Mouse (Mus musculus): ENCODE measurements at regions not wholly inside any gene's neighbourhood (a gene's known extent, or its start where the extent isn't known, plus 50 kb on each side); places are given as distances from the start of the nearest gene placed in this dataset.

GRCm38 (mm10) chr12:15964073-15964472 is 147.4 kb upstream of the Trib2 start:
- ATAC-seq = no peak

GRCm38 (mm10) chr12:15961834-15962233 is 145.1 kb upstream of the Trib2 start:
- ATAC-seq = no peak

- no peak for ATAC-seq
Observed at GRCm38 (mm10) chr12:15937443-15938237, 120.9 kb upstream of the Trib2 start.

GRCm38 (mm10) chr12:15932067-15932466 is 115.3 kb upstream of the Trib2 start:
- peak; percentile 59 for ATAC-seq

GRCm38 (mm10) chr12:15931535-15931934 is 114.8 kb upstream of the Trib2 start:
- ATAC-seq = no peak

GRCm38 (mm10) chr12:15930155-15930554 is 113.4 kb upstream of the Trib2 start:
- peak; percentile 36 for ATAC-seq

- no peak for ATAC-seq
Observed at GRCm38 (mm10) chr12:15929541-15929940, 112.8 kb upstream of the Trib2 start.

- no peak for ATAC-seq
Observed at GRCm38 (mm10) chr12:15918291-15918690, 101.6 kb upstream of the Trib2 start.

GRCm38 (mm10) chr12:15912959-15913358 is 96.2 kb upstream of the Trib2 start:
- no peak for ATAC-seq

GRCm38 (mm10) chr12:15912491-15912890 is 95.8 kb upstream of the Trib2 start:
- no peak for ATAC-seq

- no peak for ATAC-seq
Observed at GRCm38 (mm10) chr12:15911254-15911991, 94.7 kb upstream of the Trib2 start.

GRCm38 (mm10) chr12:15897539-15897938 is 80.8 kb upstream of the Trib2 start:
- no peak for ATAC-seq

GRCm38 (mm10) chr12:15896511-15896910 is 79.8 kb upstream of the Trib2 start:
- peak; percentile 94 for ATAC-seq

- ATAC-seq = no peak
Observed at GRCm38 (mm10) chr12:15895215-15895614, 78.5 kb upstream of the Trib2 start.

GRCm38 (mm10) chr12:15890591-15890990 is 73.9 kb upstream of the Trib2 start:
- ATAC-seq = no peak

- ATAC-seq = no peak
Observed at GRCm38 (mm10) chr12:15879907-15880430, 63.2 kb upstream of the Trib2 start.
